Mouse (Mus musculus): Measurements from ENCODE around the gene Arhgap10. TPM values are rescaled to one million over a fixed set of nuclear protein-coding genes. Genes with fewer than 3 reads are reported as not detected.

Arhgap10 gene
- polyA plus RNA-seq, 1 experiment from 2014 or later = 34.1 TPM

DNA sequence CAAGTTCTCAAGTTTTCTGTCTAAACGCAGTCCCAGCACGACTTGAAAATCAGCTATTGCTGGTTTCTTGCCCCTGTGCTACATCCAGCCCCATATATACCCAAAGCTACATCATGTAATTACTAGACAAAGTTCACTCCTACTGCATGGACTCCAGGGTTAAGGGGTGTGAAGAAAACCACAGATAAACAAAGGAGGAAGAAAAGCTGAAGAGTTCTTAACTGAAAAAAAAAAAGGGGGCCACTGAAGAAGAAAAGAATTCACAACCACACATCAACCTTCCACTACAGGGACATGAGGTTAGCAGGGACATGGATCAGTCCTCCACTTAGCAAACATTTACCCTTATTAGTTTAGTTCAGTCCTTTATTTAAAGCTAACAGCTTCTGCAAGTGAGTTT lies 141.8 kb downstream of the Arhgap10 start:
- Histone ChIP-seq H3K27ac (no peak overlapping the region), H3K36me3 (peaks cover 33% of the 10 kb centered on the region), H3K4me1 (no peaks in the 10 kb centered on the region), H3K27me3 (no peaks in the 10 kb centered on the region), H3K4me3 (replicated peaks) (no peak overlapping the region), H3K4me2 (no peak overlapping the region), H3K9me3 (replicated peaks) (no peaks in the 10 kb centered on the region), H3K9ac (no peak overlapping the region)
- WGBS = 77% methylated on average over 2 of the region's 2 CpGs
- ATAC-seq (replicated peaks; ENCODE audit: low FRiP score) = no peak

DNA sequence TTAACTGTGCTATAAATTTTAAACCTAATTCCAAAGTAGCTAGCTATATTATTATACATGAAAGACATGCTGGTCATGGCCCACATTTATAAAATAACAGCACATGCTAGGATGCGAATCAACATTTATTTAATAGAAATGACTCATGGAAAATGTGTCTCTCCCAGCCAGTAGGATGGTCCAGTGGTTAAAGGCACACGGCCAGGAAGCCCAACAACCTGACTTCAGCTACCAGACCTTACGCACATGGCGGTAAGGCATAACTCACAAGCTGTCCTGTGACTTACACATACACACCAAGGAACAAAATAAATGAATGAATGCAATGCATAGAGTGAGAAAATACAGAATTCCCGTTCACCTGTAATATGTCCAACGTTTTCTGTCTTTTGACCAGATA lies 146.7 kb downstream of the Arhgap10 start:
- H3K4me2 ChIP-seq = no peak overlapping the region
- 89% methylated on average over 6 of the region's 6 CpGs for WGBS
- peaks cover 6% of the 10 kb centered on the region; the same call in 1 of the 2 replicates for H3K4me1 ChIP-seq
- H3K9ac ChIP-seq = no peak overlapping the region
- H3K4me3 ChIP-seq (replicated peaks) = no peak overlapping the region
- no peaks in the 10 kb centered on the region for H3K9me3 ChIP-seq (replicated peaks)
- peaks cover 16% of the 10 kb centered on the region for H3K36me3 ChIP-seq
- H3K27ac ChIP-seq = no peak overlapping the region
- H3K27me3 ChIP-seq = no peaks in the 10 kb centered on the region
- ATAC-seq (replicated peaks; ENCODE audit: low FRiP score) = no peak

DNA sequence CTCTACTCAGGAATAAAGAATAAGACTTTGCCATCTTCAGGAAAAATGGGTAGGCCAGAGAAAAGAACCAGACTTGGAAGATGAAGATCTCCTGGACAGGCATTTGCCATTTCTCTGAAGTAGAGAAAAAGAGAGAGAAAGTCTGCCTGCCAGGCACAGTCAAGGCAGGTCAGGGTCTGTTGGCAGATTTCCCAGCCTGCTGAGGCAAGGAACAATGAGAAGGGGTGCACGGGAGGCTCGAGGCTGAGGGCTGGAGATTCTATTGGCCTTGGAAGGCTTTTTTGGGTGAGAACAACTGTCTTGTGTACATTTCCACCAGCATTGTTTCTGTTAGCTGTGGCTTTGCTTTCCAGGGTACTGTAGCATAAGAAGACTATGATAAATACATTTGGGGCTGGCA lies 147.4 kb downstream of the Arhgap10 start:
- Histone ChIP-seq H3K9ac (no peak overlapping the region), H3K36me3 (peaks cover 16% of the 10 kb centered on the region), H3K9me3 (replicated peaks) (no peaks in the 10 kb centered on the region), H3K4me2 (no peak overlapping the region), H3K27me3 (no peaks in the 10 kb centered on the region), H3K4me1 (peaks cover 6% of the 10 kb centered on the region; the same call in 1 of the 2 replicates), H3K27ac (no peak overlapping the region), H3K4me3 (replicated peaks) (no peak overlapping the region)
- WGBS = 19% methylated on average over 2 of the region's 2 CpGs
- ATAC-seq (replicated peaks; ENCODE audit: low FRiP score) = no peak

DNA sequence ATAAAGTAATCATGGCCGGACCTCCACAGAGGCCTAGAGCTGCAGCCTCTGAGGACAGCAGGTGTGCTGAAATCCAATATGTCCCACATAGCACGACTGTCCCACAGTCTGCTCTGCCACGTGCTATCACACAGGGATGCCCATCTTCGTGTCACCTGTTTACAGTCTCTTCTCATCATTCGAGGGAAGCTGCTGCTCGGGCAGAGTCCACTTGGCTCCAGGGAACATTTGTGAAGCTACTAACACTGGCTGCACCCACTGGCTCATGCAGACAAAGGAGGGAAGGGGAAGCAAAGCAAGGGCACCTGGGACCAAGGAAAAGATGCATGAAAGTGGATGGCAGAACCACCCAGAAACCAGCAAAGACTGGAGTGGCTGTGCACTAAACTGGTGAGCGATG lies 148.1 kb downstream of the Arhgap10 start:
- H3K27ac ChIP-seq = no peak overlapping the region
- H3K36me3 ChIP-seq = peaks cover 21% of the 10 kb centered on the region
- no peak overlapping the region for H3K9ac ChIP-seq
- no peak overlapping the region for H3K4me2 ChIP-seq
- peaks cover 6% of the 10 kb centered on the region; the same call in 1 of the 2 replicates for H3K4me1 ChIP-seq
- 78% methylated on average over 7 of the region's 7 CpGs for WGBS
- H3K27me3 ChIP-seq = no peaks in the 10 kb centered on the region
- no peak overlapping the region for H3K4me3 ChIP-seq (replicated peaks)
- no peak for ATAC-seq (replicated peaks; ENCODE audit: low FRiP score)
- H3K9me3 ChIP-seq (replicated peaks) = no peaks in the 10 kb centered on the region

DNA sequence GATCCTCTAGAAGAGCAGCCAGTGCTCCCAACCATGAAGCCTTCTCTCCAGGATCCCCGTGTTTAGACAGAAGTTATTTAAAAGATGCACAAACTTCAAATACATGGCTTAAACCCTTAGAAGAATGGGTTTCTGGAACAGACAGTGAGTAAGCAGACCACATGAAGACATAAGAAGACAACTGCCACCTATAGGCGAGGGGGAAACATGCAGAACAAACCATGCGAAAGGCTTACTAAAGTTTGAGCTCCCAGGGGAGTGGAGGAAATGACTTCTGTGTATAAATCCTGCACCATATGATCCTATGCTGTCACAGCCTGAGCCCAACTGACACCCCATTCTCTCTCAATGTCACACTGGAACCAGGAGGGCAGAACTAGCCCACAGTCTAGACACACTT lies 150.7 kb downstream of the Arhgap10 start:
- peak; percentile 34; the same call in 1 of the 2 replicates for ATAC-seq (replicated peaks; ENCODE audit: low FRiP score)
- Histone ChIP-seq H3K36me3 (peaks cover 19% of the 10 kb centered on the region), H3K27me3 (no peaks in the 10 kb centered on the region), H3K4me1 (peaks cover 6% of the 10 kb centered on the region; the same call in 1 of the 2 replicates), H3K4me2 (no peak overlapping the region), H3K27ac (no peak overlapping the region), H3K4me3 (replicated peaks) (no peak overlapping the region), H3K9me3 (replicated peaks) (no peaks in the 10 kb centered on the region), H3K9ac (no peak overlapping the region)
- whole genome bisulfite sequencing = 49% methylated on average over 3 of the region's 3 CpGs

DNA sequence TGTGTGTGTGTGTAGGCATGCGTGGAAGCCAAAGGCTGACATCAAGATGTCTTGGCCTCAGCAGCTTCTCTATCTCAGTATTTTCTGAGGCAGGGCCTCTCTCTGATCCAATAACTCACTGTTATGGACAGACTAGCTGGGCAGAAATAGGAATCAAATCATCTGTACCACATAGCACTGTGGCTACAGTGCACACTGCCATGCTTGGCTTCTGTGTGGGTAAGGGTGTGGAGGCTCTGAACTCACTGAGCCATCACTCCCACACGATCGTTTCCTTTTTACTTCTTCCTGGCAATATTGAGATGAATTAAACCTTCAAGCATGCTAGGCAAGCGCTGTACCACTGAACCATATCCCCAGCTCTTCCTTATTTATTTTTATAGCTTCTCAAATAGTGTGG lies 151.3 kb downstream of the Arhgap10 start:
- Histone ChIP-seq H3K4me1 (peaks cover 6% of the 10 kb centered on the region; the same call in 1 of the 2 replicates), H3K4me3 (replicated peaks) (no peak overlapping the region), H3K36me3 (peaks cover 14% of the 10 kb centered on the region), H3K4me2 (no peak overlapping the region), H3K9me3 (replicated peaks) (no peaks in the 10 kb centered on the region), H3K9ac (no peak overlapping the region), H3K27ac (peak overlapping the region; percentile 4; the same call in 1 of the 2 replicates), H3K27me3 (no peaks in the 10 kb centered on the region)
- ATAC-seq (replicated peaks; ENCODE audit: low FRiP score) = peak; percentile 76
- 57% methylated on average over 4 of the region's 4 CpGs for WGBS

DNA sequence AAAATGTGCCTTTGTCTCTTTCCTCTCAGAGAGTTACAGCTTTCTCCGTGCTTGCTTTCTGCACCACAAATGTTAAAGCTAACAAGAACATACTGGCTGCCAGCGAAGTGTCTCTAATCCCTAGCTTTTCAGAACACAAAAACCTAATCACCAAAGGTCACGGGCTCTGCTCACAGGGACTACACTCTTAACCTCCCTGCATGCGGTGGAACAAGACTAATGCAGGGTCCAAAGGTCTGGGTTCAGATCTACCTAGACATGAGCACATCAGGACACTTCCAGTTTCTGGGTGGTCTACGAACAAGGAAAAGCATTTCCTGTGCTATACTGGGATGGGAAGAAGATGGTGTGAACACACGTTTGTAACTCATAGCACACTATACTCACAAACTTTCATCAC lies 151.8 kb downstream of the Arhgap10 start:
- Histone ChIP-seq H3K27ac (0 out of 2 replicates have a peak overlapping the region, but pooled peaks have one; percentile 7), H3K4me1 (peaks cover 6% of the 10 kb centered on the region; the same call in 1 of the 2 replicates), H3K9ac (no peak overlapping the region), H3K4me3 (replicated peaks) (no peak overlapping the region), H3K9me3 (replicated peaks) (no peaks in the 10 kb centered on the region), H3K4me2 (no peak overlapping the region), H3K27me3 (no peaks in the 10 kb centered on the region), H3K36me3 (peaks cover 14% of the 10 kb centered on the region)
- WGBS = 71% methylated on average over 6 of the region's 6 CpGs
- 0 out of 2 replicates have a peak, but pooled peaks have one; percentile 34 for ATAC-seq (replicated peaks; ENCODE audit: low FRiP score)

DNA sequence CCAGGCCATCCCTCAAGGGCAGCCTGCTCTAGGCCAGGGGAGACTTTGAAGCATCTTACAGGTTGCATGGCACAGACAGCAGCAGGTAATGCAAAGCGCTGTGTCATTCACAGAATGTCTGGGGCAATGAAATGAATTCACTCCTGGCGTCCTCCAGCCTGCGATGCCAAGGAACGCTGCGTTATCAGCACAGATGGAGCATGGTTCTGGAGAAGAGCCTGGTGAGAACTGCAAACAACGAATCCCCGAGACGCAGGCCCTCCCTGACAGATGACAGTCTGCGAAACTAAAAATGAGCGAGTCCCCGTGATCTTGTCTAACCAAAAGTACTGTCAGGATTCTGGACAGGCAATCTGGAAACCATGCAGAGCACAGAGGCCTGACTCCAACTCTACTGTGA lies 153.3 kb downstream of the Arhgap10 start:
- peaks cover 17% of the 10 kb centered on the region for H3K36me3 ChIP-seq
- no peaks in the 10 kb centered on the region for H3K9me3 ChIP-seq (replicated peaks)
- no peak overlapping the region for H3K4me3 ChIP-seq (replicated peaks)
- H3K27me3 ChIP-seq = no peaks in the 10 kb centered on the region
- no peak overlapping the region for H3K4me2 ChIP-seq
- no peaks in the 10 kb centered on the region for H3K4me1 ChIP-seq
- no peak overlapping the region for H3K27ac ChIP-seq
- 96% methylated on average over 11 of the region's 11 CpGs for WGBS
- ATAC-seq (replicated peaks; ENCODE audit: low FRiP score) = no peak
- no peak overlapping the region for H3K9ac ChIP-seq

DNA sequence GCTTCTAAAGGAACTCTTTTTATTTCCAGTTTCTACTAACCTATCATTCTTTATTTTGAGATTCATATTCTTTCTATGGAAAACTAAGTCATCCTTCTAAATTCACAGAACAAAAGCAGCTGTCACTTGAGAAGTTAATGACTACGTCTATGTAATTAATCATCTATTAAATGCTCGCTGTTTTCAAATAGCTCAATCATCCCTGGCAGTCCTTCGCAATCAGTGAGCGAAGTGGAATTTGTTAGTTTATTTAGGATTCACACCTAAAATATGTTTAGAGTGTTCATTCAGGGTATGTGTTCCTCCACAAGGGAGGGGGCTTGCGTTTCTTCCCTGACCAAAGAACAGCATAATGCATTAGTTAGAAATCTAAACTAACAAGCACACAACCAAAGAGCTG lies 156.9 kb downstream of the Arhgap10 start:
- no peaks in the 10 kb centered on the region for H3K27me3 ChIP-seq
- no peak for ATAC-seq (replicated peaks; ENCODE audit: low FRiP score)
- no peak overlapping the region for H3K4me3 ChIP-seq (replicated peaks)
- H3K4me1 ChIP-seq = no peaks in the 10 kb centered on the region
- H3K9me3 ChIP-seq (replicated peaks) = no peaks in the 10 kb centered on the region
- peaks cover 46% of the 10 kb centered on the region for H3K36me3 ChIP-seq
- WGBS = 72% methylated on average over 5 of the region's 5 CpGs
- H3K27ac ChIP-seq = no peak overlapping the region
- no peak overlapping the region for H3K4me2 ChIP-seq
- no peak overlapping the region for H3K9ac ChIP-seq

DNA sequence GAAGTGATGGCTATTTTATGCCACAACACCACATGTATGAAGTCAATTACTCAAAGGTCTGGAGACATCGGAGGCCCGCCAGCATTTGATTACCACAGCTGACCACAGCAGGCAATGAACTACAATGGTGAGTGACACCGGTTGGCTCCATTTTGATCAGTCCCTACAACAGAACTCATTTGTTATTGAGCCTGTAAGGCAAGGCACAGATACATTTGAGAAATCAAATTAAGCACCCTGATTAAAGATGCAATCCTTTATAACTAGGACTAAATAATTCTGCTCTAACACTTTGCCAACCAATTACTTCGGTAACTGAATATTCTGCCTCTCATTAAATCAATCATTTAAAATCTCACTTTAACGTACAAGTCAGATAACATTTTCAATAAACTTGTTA lies 157.3 kb downstream of the Arhgap10 start:
- Histone ChIP-seq H3K36me3 (peaks cover 47% of the 10 kb centered on the region), H3K4me2 (no peak overlapping the region), H3K27me3 (no peaks in the 10 kb centered on the region), H3K9me3 (replicated peaks) (no peaks in the 10 kb centered on the region), H3K4me3 (replicated peaks) (no peak overlapping the region), H3K9ac (no peak overlapping the region), H3K4me1 (no peaks in the 10 kb centered on the region), H3K27ac (no peak overlapping the region)
- 85% methylated on average over 5 of the region's 5 CpGs for WGBS
- ATAC-seq (replicated peaks; ENCODE audit: low FRiP score) = no peak

DNA sequence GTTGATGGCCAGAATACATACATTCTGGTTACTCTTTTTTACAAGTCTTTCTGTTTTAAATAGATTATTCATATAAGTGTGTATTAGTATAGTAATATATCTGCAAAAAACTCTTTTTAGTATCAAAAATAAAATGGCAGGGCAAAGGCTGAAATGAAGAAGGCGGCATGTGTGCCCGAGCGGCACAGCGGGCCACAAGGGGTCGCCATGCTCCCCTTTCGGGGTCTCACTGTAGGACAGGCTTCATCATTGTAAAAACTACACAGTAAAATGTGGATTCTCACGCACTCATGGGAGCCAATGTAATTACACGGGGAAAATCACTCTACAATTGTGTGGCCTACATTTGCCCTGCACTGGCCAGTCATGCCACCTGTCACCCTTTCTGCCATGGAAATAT lies 160.6 kb downstream of the Arhgap10 start:
- H3K9me3 ChIP-seq (replicated peaks) = no peaks in the 10 kb centered on the region
- no peak for ATAC-seq (replicated peaks; ENCODE audit: low FRiP score)
- 78% methylated on average over 8 of the region's 8 CpGs for WGBS

DNA sequence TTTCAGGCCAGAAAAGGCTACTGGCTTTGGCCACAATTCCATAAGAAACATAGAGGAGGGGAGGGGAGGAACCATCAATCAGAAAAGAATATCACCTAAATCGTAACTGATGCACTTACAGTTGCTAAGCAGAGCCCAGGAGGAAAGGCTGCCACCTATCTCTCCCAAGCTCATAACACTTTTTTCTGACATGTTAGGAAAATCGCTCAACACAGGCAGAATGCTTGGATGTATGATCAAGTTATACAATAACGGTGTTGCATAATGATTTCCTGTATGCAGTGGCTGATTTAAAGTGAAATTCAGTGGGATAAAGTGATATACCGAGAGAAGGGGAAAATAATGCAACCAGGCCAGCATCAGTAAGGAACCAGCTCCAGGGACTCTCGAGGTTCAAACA lies 162.4 kb downstream of the Arhgap10 start:
- Histone ChIP-seq H3K27ac (no peak overlapping the region), H3K27me3 (no peaks in the 10 kb centered on the region), H3K4me2 (no peak overlapping the region), H3K9ac (no peak overlapping the region), H3K36me3 (peaks cover 44% of the 10 kb centered on the region), H3K4me3 (replicated peaks) (no peak overlapping the region), H3K9me3 (replicated peaks) (no peaks in the 10 kb centered on the region), H3K4me1 (no peaks in the 10 kb centered on the region)
- 85% methylated on average over 5 of the region's 5 CpGs for WGBS
- ATAC-seq (replicated peaks; ENCODE audit: low FRiP score) = no peak

More for the DNA sequence above, 160.6 kb downstream of the Arhgap10 start:
- no peak overlapping the region for H3K27ac ChIP-seq
- H3K36me3 ChIP-seq = peaks cover 37% of the 10 kb centered on the region
- no peaks in the 10 kb centered on the region for H3K4me1 ChIP-seq
- H3K9ac ChIP-seq = no peak overlapping the region
- H3K27me3 ChIP-seq = no peaks in the 10 kb centered on the region
- H3K4me2 ChIP-seq = no peak overlapping the region
- no peak overlapping the region for H3K4me3 ChIP-seq (replicated peaks)

DNA sequence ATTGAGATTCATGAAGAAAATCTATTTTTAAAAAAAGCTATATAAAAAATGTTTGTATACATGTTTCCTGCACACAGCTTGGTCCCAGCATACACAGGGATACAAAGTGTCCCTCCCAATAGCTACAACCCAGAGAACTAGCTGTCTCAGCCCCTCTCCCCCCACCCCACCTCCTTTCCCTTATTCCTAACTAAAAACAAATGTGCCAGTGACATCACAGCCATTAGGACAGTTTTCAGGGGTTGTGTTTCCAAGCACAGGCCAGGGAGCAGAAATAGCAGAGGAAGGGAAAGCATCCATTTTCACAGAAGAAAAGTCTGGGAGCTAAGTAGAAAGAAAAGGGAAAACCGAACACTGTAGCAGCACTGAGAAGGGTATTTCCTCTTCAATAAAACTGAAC lies 163.6 kb downstream of the Arhgap10 start:
- Histone ChIP-seq H3K27ac (no peak overlapping the region), H3K9me3 (replicated peaks) (no peaks in the 10 kb centered on the region), H3K27me3 (no peaks in the 10 kb centered on the region), H3K4me3 (replicated peaks) (no peak overlapping the region), H3K4me2 (no peak overlapping the region), H3K9ac (no peak overlapping the region), H3K36me3 (peaks cover 39% of the 10 kb centered on the region), H3K4me1 (no peaks in the 10 kb centered on the region)
- ATAC-seq (replicated peaks; ENCODE audit: low FRiP score) = no peak
- 89% methylated on average over 1 of the region's 1 CpGs for WGBS

Data from kidney, embryonic 15.5 days (tissue).